Mouse (Mus musculus) bone marrow, adult 2 months (tissue): ENCODE results near the gene S100a8. TPM values are rescaled to one million over a fixed set of nuclear protein-coding genes. Genes with fewer than 3 reads are reported as not detected.

Experiments
- H3K27ac ChIP-seq: fragments of 200-500 bp; 2 replicates; pipeline ENCODE4 v1.5.1; 2012; ENCODE audit warnings: low read depth, mild to moderate bottlenecking, control low read depth, inconsistent platforms, low read length; ENCODE audit not compliant: control insufficient read depth, poor library complexity, insufficient read depth
- H3K4me1 ChIP-seq: fragments of 200-500 bp; 2 replicates; pipeline ENCODE4 v1.6.1; 2011; ENCODE audit warnings: low read length; ENCODE audit not compliant: control insufficient read depth, insufficient read depth
- H3K4me3 ChIP-seq: fragments of 200-500 bp; replicated peaks from 2 replicates; pipeline ENCODE3; 2011; ENCODE audit warnings: mild to moderate bottlenecking, low read depth, low read length, control low read depth; ENCODE audit not compliant: control insufficient read depth
- CTCF ChIP-seq: fragments of 200-500 bp; IDR thresholded peaks from 2 replicates; pipeline ENCODE4 v1.5.1; 2011; ENCODE audit warnings: low read length, control low read depth; ENCODE audit not compliant: control insufficient read depth, insufficient read depth
- POLR2A ChIP-seq: fragments of 200-500 bp; IDR thresholded peaks from 2 replicates; pipeline ENCODE4 v1.6.1; 2011; ENCODE audit warnings: low read depth, mild to moderate bottlenecking, control low read depth, low read length, borderline replicate concordance; ENCODE audit not compliant: control insufficient read depth
- WGBS: fragments of 180-500 bp; shearing (Covaris S2); methylation state at CpG from one replicate; pipeline ENCODE4 v1.1.7; 2018; 5-methylcytosine and 5-hydroxymethylcytosine counted together
- polyA plus RNA-seq: library from polyadenylated mRNA; stranded (reverse); fragments of >200 nt; gene quantifications from 2 replicates; pipeline ENCODE4 v1.2.4, GENCODE M21; 2011; ENCODE audit warnings: low replicate concordance; ENCODE audit not compliant: missing spikeins, insufficient read depth, insufficient read length

The S100a8 gene
- polyA plus RNA-seq, 1 experiment = 18,334 TPM

- Histone ChIP-seq H3K4me1 (peaks cover 4% of the 10 kb centered on the region; the same call in 1 of the 2 replicates), H3K4me3 (no peak overlapping the region), H3K27ac (peak overlapping the region; percentile 51; the same call in 1 of the 2 replicates)
- WGBS = 61% methylated on average over 2 of the region's 2 CpGs
- TF ChIP-seq POLR2A = no peak
- no peak for TF ChIP-seq CTCF
These were observed 33.5 kb downstream of the S100a8 start for GRCm38 (mm10) chr3:90702244-90702643.

- Histone ChIP-seq H3K4me1 (peaks cover 3% of the 10 kb centered on the region; the same call in 1 of the 2 replicates), H3K27ac (no peak overlapping the region), H3K4me3 (no peak overlapping the region)
- TF ChIP-seq CTCF (no peak), POLR2A (no peak)
- WGBS = 12% methylated on average over 4 of the region's 4 CpGs
These were observed 39.9 kb downstream of the S100a8 start for GRCm38 (mm10) chr3:90708523-90709202.

DNA sequence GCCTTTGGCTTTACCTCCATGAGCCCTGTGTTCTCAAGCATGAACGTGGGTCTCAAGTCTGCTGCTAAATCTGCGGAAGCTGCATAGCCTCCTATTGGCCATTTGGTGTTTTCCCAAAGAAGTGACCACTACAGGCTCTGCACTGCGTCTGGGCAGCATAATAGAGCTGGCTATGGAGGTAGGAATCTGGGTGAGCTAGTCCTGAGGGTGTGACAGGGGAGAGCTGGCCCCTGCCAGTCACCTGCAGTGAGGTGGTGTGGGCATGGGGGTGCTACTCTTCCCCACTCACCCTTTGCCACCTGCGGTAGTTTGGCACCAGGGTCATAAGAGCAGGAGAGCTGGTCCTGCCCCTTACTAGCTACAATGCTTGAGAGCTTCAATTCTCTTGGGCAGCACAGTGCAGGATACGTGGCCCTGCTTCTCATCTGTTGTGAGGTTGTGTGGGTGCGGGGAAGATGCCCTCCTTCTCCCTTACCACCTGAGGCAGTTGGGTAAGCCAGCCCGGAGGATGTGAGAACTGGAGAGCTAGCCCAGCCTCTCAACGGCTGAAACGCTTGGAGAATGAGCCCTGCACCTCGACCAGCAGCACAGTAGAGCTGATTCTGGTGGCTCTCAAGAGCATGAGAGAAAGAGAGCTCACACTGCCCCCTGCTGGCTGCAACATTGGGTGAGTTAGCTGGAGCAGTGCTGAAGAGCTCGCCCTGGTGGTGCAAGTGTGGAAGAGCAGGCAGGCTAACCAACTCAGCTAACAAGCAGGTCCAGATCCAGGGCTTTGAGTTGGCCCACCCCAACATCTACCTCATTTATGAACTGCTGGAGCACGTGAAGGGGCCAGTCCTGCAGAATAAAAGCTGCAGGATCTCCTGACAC is 41.0 kb downstream of the S100a8 start:
- TF ChIP-seq CTCF = peak; percentile 99
- no peak for TF ChIP-seq POLR2A
- Histone ChIP-seq H3K4me3 (no peak overlapping the region), H3K27ac (peak overlapping the region; percentile 5; the same call in 1 of the 2 replicates), H3K4me1 (peaks cover 3% of the 10 kb centered on the region; the same call in 1 of the 2 replicates)
- WGBS = 36% methylated on average over 12 of the region's 12 CpGs

Other genes with a start within 250 kb of the S100a8 start
- 7.1 and 21.2 TPM in 2 replicates for gene Ints3, start 235.4 kb upstream of the S100a8 start, polyA plus RNA-seq
- 6.4 and 10.6 TPM in 2 replicates for gene Npr1, start 203.1 kb upstream of the S100a8 start, polyA plus RNA-seq
- gene Ilf2, start 192.9 kb upstream of the S100a8 start, polyA plus RNA-seq = 85.2 and 110 TPM in 2 replicates
- gene Snapin, start 177.9 kb upstream of the S100a8 start, polyA plus RNA-seq = 14.8 and 22.4 TPM in 2 replicates
- gene Chtop, start 159.5 kb upstream of the S100a8 start, polyA plus RNA-seq = 74.1 and 92.0 TPM in 2 replicates
- 33.5 and 34.4 TPM in 2 replicates for gene S100a1, start 154.6 kb upstream of the S100a8 start, polyA plus RNA-seq
- gene S100a13, start 154.5 kb upstream of the S100a8 start, polyA plus RNA-seq = 60.0 and 93.3 TPM in 2 replicates
- gene S100a14, start 142.1 kb upstream of the S100a8 start, polyA plus RNA-seq = not detected in 2 replicates
- 10.9 and 17.1 TPM in 2 replicates for gene S100a16, start 131.7 kb upstream of the S100a8 start, polyA plus RNA-seq
- not detected in 2 replicates for gene S100a3, start 108.4 kb upstream of the S100a8 start, polyA plus RNA-seq
- gene S100a2, start 78.7 kb upstream of the S100a8 start, polyA plus RNA-seq = not detected in 2 replicates
- gene Gm42674, start 67.1 kb upstream of the S100a8 start, polyA plus RNA-seq = not detected in 2 replicates
- gene S100a4, start 65.2 kb upstream of the S100a8 start, polyA plus RNA-seq = 71.4 and 238 TPM in 2 replicates
- not detected in 2 replicates for gene S100a5, start 60.5 kb upstream of the S100a8 start, polyA plus RNA-seq
- 391 and 969 TPM in 2 replicates for gene S100a6, start 56.1 kb upstream of the S100a8 start, polyA plus RNA-seq
- 1.0 TPM in 1 of 2 replicates, not detected in the other for gene S100a7a, start 15.0 kb upstream of the S100a8 start, polyA plus RNA-seq
- gene S100a9, start 26.7 kb downstream of the S100a8 start, polyA plus RNA-seq = 8,678 and 25,400 TPM in 2 replicates
- gene Pglyrp4, start 57.9 kb downstream of the S100a8 start, polyA plus RNA-seq = not detected in 2 replicates
- not detected in 2 replicates for gene Gm5849, start 108.9 kb downstream of the S100a8 start, polyA plus RNA-seq